Mouse (Mus musculus) liver, adult 2 months (tissue): Measurements from ENCODE around the gene Plcb1.

Experiments used
- CTCF ChIP-seq: fragments of 200-500 bp; IDR thresholded peaks from 2 replicates; pipeline ENCODE4 v1.5.1; 2011; ENCODE audit warnings: low read depth, low read length, control low read depth
- POLR2A ChIP-seq: fragments of 200-500 bp; IDR thresholded peaks from 2 replicates; pipeline ENCODE4 v1.6.1; 2011; ENCODE audit warnings: low read length, control low read depth; ENCODE audit not compliant: insufficient read depth; ENCODE audit errors: extremely low read depth

DNA sequence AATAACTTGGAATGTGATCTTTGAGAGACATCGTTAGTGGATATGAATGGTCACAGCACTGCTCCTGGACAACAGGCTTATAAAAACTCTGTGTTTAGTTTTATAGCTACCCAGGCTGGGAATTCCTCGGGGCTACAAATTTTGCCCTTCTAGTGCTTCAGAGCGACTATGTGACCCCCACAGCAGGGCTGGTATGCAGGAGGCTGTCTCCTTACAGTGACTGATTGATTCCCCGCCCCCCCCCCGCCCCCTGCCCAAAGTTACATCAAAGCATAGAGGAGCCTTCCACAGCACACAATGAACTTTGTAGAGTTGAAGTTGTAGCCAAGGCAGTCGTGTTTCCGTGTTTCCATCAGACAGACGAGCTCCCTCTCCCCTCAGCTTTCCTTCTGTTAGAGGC, 354.7 kb downstream of the Plcb1 start:
- TF ChIP-seq CTCF, result no peak
- TF ChIP-seq POLR2A, result no peak
